Mouse (Mus musculus) heart, embryonic 14.5 days (tissue): Measurements from ENCODE around the gene Cacnb4. TPM values are rescaled to one million over a fixed set of nuclear protein-coding genes. Genes with fewer than 3 reads are reported as not detected.

Source experiments
- ATAC-seq: fragments of 200-750 bp; cut with Nextera tagmentation; 2 replicates; pipeline ENCODE4 v1.8.0; 2017; ENCODE audit warnings: low read depth, moderate TSS enrichment; ENCODE audit not compliant: insufficient number of reproducible peaks, insufficient read depth, low FRiP score
- H3K27ac ChIP-seq, 2 experiments: fragments of 200-500 bp in 1 of 2; fragments of 300-500 bp in 1 of 2; sonication (generic) in 1 of 2; replicated peaks in 1 of 2; 2 replicates each; pipeline ENCODE4 v1.5.1; 2012 to 2014; ENCODE audit warnings: low read depth in 2 of 2, low read length in 2 of 2, control low read depth in 1 of 2, mild to moderate bottlenecking in 1 of 2, mixed read lengths in 1 of 2; ENCODE audit not compliant: control insufficient read depth in 1 of 2, insufficient read depth in 1 of 2
- H3K27me3 ChIP-seq: fragments of 300-500 bp; sonication (generic); 2 replicates; pipeline ENCODE4 v1.6.1; 2014; ENCODE audit warnings: mild to moderate bottlenecking, low read length, control low read depth; ENCODE audit not compliant: control insufficient read depth, insufficient read depth
- H3K36me3 ChIP-seq: fragments of 300-500 bp; sonication (generic); 2 replicates; pipeline ENCODE4 v1.6.1; 2014; ENCODE audit warnings: mild to moderate bottlenecking, control low read depth, low read length, mixed read lengths; ENCODE audit not compliant: control insufficient read depth, insufficient read depth
- H3K4me1 ChIP-seq, 2 experiments: fragments of 200-500 bp in 1 of 2; fragments of 300-500 bp in 1 of 2; sonication (generic) in 1 of 2; 2 replicates each; pipeline ENCODE4 v1.6.1; 2012 to 2014; ENCODE audit warnings: low read length in 2 of 2, control low read depth in 1 of 2, mixed read lengths in 1 of 2; ENCODE audit not compliant: control insufficient read depth in 2 of 2, insufficient read depth in 2 of 2
- H3K4me2 ChIP-seq: fragments of 300-500 bp; sonication (generic); 2 replicates; pipeline ENCODE4 v1.6.1; 2014; ENCODE audit warnings: mild to moderate bottlenecking, low read length
- H3K4me3 ChIP-seq, 2 experiments: fragments of 200-500 bp in 1 of 2; fragments of 300-500 bp in 1 of 2; sonication (generic) in 1 of 2; 2 replicates each; pipeline ENCODE4 v1.5.1; 2012 to 2014; ENCODE audit warnings: low read length in 2 of 2, mild to moderate bottlenecking in 2 of 2, control low read depth in 1 of 2, low read depth in 1 of 2, moderate library complexity in 1 of 2; ENCODE audit not compliant: control insufficient read depth in 1 of 2, insufficient read depth in 1 of 2
- H3K9ac ChIP-seq: fragments of 300-500 bp; sonication (generic); 2 replicates; pipeline ENCODE4 v1.6.1; 2014; ENCODE audit warnings: mild to moderate bottlenecking, low read length
- H3K9me3 ChIP-seq: fragments of 300-500 bp; sonication (generic); 2 replicates; pipeline ENCODE4 v1.6.1; 2016; ENCODE audit warnings: low read length, control low read depth; ENCODE audit not compliant: control insufficient read depth
- WGBS: fragments of 180-500 bp; shearing (Covaris S2); extraction: QIAGEN DNeasy Blood & Tissue Kit; methylation state at CpG from one replicate; pipeline ENCODE4 v1.1.7; 2014; 5-methylcytosine and 5-hydroxymethylcytosine counted together
- polyA plus RNA-seq: library from polyadenylated mRNA; unstranded; fragments of >200 nt; fragmentation: Nextera tagmentation; extraction: Ambion mirVana; gene quantifications from 2 replicates; pipeline ENCODE4 v1.2.1, GENCODE M21; 2014

Cacnb4 gene
- polyA plus RNA-seq, 1 experiment from 2014 or later, result 0.43 TPM

DNA sequence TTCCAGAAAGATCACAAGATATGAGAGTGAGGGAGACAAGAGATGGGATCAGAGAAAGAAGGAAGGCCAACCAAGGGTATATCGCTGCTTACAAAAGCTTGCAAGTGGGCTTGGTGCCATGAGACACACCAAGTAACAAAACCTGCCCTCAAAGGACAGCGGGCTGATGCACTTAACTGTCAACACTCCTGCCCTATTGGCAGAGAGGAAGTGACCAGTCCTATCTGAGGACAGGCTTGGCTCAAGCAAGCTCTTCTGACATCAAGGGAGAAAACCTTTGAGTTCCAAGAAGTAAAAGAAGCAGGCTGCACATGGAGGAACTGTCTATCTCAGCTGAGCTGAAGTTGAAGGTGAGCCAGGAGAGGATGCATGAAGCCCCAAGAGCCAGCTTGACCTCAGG, 100.1 kb downstream of the Cacnb4 start:
- Histone ChIP-seq H3K9me3 (no peaks in the 10 kb centered on the region), H3K4me3 (no peak overlapping the region), H3K4me2 (no peak overlapping the region), H3K9ac (no peak overlapping the region), H3K27ac (no peak overlapping the region), H3K27me3 (no peaks in the 10 kb centered on the region), H3K4me1 (peaks cover 11 to 24% of the 10 kb centered on the region in 2 experiments), H3K36me3 (no peaks in the 10 kb centered on the region)
- 44% methylated on average over 2 of the region's 2 CpGs for WGBS
- no peak for ATAC-seq

DNA sequence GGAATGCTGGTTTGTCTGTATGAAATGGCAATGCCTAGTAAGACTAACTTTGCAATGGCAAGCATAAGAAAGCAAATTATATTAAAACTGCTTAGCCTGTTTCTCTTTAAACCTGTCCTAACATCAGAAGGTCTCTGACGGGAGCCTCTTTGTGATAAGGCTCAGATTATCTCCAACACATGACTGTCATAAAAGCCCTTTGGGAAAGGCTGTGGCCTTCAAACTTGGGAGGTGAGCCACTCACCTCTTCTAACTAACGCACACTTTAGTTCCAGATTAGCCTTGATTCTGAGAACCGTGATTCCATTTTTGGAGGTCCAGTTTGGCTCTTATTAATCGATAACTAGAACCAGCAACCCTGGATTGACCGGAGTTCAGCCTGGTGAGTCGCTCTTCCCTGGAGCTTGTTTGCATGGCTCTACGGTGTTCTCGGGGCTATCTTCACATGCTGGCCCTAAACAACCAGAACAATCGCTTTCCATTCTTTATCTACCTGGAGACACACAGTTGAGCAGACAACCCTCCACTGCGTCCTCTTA, 100.9 kb downstream of the Cacnb4 start:
- no peak overlapping the region for H3K27ac ChIP-seq
- no peak overlapping the region for H3K9ac ChIP-seq
- peaks cover 12 to 29% of the 10 kb centered on the region in 2 experiments for H3K4me1 ChIP-seq
- H3K9me3 ChIP-seq, result no peaks in the 10 kb centered on the region
- WGBS, result 78% methylated on average over 10 of the region's 10 CpGs
- H3K4me3 ChIP-seq, result no peak overlapping the region
- no peak overlapping the region for H3K4me2 ChIP-seq
- no peaks in the 10 kb centered on the region for H3K27me3 ChIP-seq
- ATAC-seq, result no peak
- H3K36me3 ChIP-seq, result no peaks in the 10 kb centered on the region

DNA sequence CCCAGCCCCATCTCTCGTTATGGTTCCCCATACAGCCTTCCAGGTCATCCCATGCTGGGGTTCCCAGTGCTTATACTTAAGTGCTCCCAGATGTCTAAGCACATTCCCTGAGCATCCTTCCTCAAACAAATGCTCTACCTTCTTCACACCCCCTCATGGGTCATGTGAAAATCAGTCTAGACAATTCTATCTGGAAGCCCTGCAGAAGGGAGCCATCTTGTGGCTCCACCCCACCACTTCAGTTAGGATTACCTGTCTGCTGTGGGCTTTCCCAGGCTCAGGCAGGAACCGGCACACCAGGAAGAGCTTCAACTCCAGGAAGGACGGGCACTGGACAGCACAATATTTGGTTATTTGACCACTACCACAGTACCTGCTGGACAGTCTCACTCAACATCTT, 101.7 kb downstream of the Cacnb4 start:
- Histone ChIP-seq H3K27ac (no peak overlapping the region), H3K4me2 (no peak overlapping the region), H3K4me1 (peaks cover 13 to 36% of the 10 kb centered on the region in 2 experiments), H3K27me3 (no peaks in the 10 kb centered on the region), H3K4me3 (no peak overlapping the region), H3K9me3 (no peaks in the 10 kb centered on the region), H3K36me3 (no peaks in the 10 kb centered on the region), H3K9ac (no peak overlapping the region)
- no peak for ATAC-seq
- 85% methylated on average over 3 of the region's 3 CpGs for WGBS

DNA sequence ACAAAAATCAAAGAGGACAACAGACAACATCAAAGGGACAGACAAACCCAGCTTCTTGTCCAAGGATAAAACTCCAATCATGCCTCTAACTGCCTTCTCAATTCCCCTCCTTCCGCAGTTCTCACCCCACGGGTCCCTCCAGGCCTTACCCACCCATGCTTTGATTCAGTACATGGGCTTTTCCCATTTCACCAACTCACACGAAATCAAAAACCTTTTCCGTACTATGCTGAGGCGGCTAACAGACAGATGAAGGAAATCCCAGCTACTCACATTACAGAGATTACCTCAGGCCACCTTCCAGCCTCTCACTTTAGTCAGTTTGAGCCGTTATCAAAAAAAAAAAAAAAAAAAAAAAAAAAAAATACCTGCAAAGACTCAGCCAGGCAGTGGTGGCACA, 104.4 kb downstream of the Cacnb4 start:
- H3K36me3 ChIP-seq, result no peaks in the 10 kb centered on the region
- ATAC-seq, result no peak
- 59% methylated on average over 6 of the region's 6 CpGs for WGBS
- peak overlapping the region; percentile 61 to 71 for H3K27ac ChIP-seq
- peaks cover 7 to 29% of the 10 kb centered on the region in 2 experiments; a peak in 3 of 4 replicates for H3K4me1 ChIP-seq
- H3K9me3 ChIP-seq, result no peaks in the 10 kb centered on the region
- H3K9ac ChIP-seq, result no peak overlapping the region
- no peak overlapping the region for H3K4me3 ChIP-seq
- no peaks in the 10 kb centered on the region for H3K27me3 ChIP-seq
- H3K4me2 ChIP-seq, result peak overlapping the region; percentile 39; the same call in 1 of the 2 replicates

DNA sequence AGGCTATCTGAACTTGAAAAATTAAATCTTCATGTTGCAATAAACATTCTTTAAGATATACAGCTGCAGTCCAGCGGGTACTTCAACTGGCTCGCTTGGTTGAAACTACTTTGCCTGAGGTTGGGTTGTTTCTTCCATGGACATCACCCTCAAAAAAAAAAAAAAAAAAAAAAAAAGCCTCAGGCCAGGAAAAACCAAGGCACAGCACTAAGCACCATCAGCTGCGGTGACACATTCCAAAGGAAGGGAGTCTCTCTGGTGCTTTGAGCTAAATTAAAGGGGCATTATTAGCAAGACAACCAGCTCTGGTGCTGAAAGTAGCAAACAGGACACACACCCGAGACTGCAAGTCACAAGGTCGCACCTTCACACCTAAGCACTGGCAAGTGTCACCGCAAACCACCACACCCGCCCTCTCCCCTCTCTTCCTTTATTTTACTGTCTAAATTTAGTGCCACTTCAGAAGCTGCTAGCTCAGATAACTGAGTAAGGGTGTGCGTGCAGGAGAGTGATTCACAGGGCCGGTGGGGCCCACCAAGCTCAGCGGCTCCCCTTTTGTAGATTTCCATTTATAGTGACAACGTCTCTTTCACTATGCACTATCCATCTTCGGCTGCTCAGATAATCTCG, 105.2 kb downstream of the Cacnb4 start:
- no peaks in the 10 kb centered on the region for H3K9me3 ChIP-seq
- H3K4me1 ChIP-seq, result peaks cover 5 to 25% of the 10 kb centered on the region in 2 experiments; a peak in 3 of 4 replicates
- no peaks in the 10 kb centered on the region for H3K27me3 ChIP-seq
- H3K4me2 ChIP-seq, result peak overlapping the region; percentile 39
- no peak overlapping the region for H3K9ac ChIP-seq
- peak; percentile 84 for ATAC-seq
- H3K36me3 ChIP-seq, result no peaks in the 10 kb centered on the region
- WGBS, result 16% methylated on average over 13 of the region's 13 CpGs
- H3K27ac ChIP-seq, result peak overlapping the region; percentile 61 to 71
- no peak overlapping the region for H3K4me3 ChIP-seq

DNA sequence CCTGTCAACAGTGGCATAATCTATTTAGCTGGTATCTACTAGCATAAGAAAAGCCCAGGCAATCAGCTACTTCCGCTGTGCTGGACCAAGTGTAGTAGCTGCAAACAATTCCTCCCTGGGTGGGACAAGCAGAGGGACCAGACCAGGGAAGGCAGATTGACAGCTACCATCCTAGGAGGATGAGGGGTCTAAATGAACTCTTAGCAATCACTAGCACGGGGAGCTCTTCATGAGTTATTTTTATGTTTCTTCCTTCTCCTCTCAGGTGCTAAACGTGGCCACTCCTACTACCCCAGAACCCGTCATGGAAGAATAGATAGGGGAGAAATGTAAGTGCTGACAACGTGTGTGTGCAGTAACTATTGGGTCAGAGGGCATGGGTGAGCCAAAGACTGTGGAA, 105.8 kb downstream of the Cacnb4 start:
- H3K9ac ChIP-seq, result no peak overlapping the region
- peak overlapping the region; percentile 39 for H3K4me2 ChIP-seq
- H3K4me3 ChIP-seq, result no peak overlapping the region
- no peaks in the 10 kb centered on the region for H3K27me3 ChIP-seq
- 25% methylated on average over 5 of the region's 5 CpGs for WGBS
- no peaks in the 10 kb centered on the region for H3K36me3 ChIP-seq
- ATAC-seq, result no peak
- peak overlapping the region; percentile 12 to 71 for H3K27ac ChIP-seq
- H3K9me3 ChIP-seq, result no peaks in the 10 kb centered on the region
- H3K4me1 ChIP-seq, result peaks cover 4 to 20% of the 10 kb centered on the region in 2 experiments; a peak in 3 of 4 replicates

DNA sequence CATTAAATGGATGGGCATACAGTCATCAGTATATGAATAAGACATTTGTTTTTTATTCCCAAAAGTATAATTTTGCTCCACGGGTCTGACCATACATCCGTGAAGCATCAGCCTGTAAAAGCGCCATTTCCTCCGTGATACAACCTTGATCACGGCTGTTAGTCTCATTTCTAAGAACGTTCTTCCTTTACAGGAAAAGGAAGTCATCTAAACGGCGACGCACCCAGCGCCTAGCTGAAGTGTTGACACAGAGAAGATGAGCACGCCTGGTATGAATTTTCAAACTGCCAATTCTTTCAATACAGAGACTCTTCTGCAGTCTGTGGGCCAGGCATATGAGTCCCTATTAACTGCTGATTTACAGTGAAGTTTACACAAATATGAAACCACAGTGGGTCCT, 106.5 kb downstream of the Cacnb4 start:
- no peak overlapping the region for H3K27ac ChIP-seq

More for the DNA sequence above, 106.5 kb downstream of the Cacnb4 start:
- Histone ChIP-seq H3K27me3 (no peaks in the 10 kb centered on the region), H3K9ac (no peak overlapping the region), H3K9me3 (no peaks in the 10 kb centered on the region), H3K4me2 (no peak overlapping the region), H3K4me1 (peaks cover 4 to 17% of the 10 kb centered on the region in 2 experiments; a peak in 3 of 4 replicates), H3K4me3 (no peak overlapping the region), H3K36me3 (no peaks in the 10 kb centered on the region)
- WGBS, result 74% methylated on average over 11 of the region's 11 CpGs
- no peak for ATAC-seq
